Mouse (Mus musculus): Measurements from ENCODE around the gene Syt10. TPM values are rescaled to one million over a fixed set of nuclear protein-coding genes. Genes with fewer than 3 reads are reported as not detected.
"Not testable (repeated sequence)": the region's sequence is repeated elsewhere in the genome, so short reads cannot be mapped to it uniquely, and the experiment has no call there.

The Syt10 gene
- polyA plus RNA-seq (2014; fragmentation: Nextera tagmentation; extraction: Ambion mirVana), result 0.11 TPM in 1 of 2 replicates, not detected in the other

- Histone ChIP-seq H3K27me3 (ENCODE audit: control insufficient read depth, insufficient read depth, low read length) (peaks cover 24% of the 10 kb centered on the region), H3K36me3 (ENCODE audit: control insufficient read depth, insufficient read depth, low read length) (no peaks in the 10 kb centered on the region), H3K4me3 (ENCODE audit: control insufficient read depth in 1 of 2, insufficient read depth in 1 of 2, low read depth in 1 of 2, low read length in 2 of 2) (peak within 1 kb of the TSS; percentile 50 to 61), H3K4me2 (ENCODE audit: low read length) (peak within 1 kb of the TSS; percentile 91), H3K9me3 (ENCODE audit: control insufficient read depth, low read length) (no peaks in the 10 kb centered on the region), H3K9ac (ENCODE audit: low read length) (peak within 1 kb of the TSS; percentile 32; the same call in 1 of the 2 replicates), H3K27ac (replicated peaks in 1 of 2; ENCODE audit: control insufficient read depth in 1 of 2, insufficient read depth in 1 of 2, low read depth in 2 of 2, low read length in 2 of 2) (no peak within 1 kb of the TSS), H3K4me1 (ENCODE audit: control insufficient read depth in 2 of 2, insufficient read depth in 2 of 2, low read length in 2 of 2) (peaks cover 0 to 3% of the 10 kb centered on the region in 2 experiments; a peak in 1 of 4 replicates)
- WGBS, result under 1% methylated on average over 53 of the region's 53 CpGs
- peak; percentile 31; the same call in 1 of the 2 replicates for ATAC-seq (ENCODE audit: insufficient number of reproducible peaks, insufficient read depth, low FRiP score, low read depth)
Measured at GRCm38 (mm10) chr15:89841364-89842017, at the start of gene Syt10. Syt10 (minus strand) TSS chr15:89841860.

GRCm38 (mm10) chr15:89883799-89884198 is 42.1 kb upstream of the Syt10 start:
- H3K27ac ChIP-seq (replicated peaks in 1 of 2; ENCODE audit: control insufficient read depth in 1 of 2, insufficient read depth in 1 of 2, low read depth in 2 of 2, low read length in 2 of 2), result no peak overlapping the region
- no peak for ATAC-seq (ENCODE audit: insufficient number of reproducible peaks, insufficient read depth, low FRiP score, low read depth)
- H3K27me3 ChIP-seq (ENCODE audit: control insufficient read depth, insufficient read depth, low read length), result no peaks in the 10 kb centered on the region
- 84% methylated on average over 2 of the region's 2 CpGs for WGBS
- H3K4me2 ChIP-seq (ENCODE audit: low read length), result no peak overlapping the region
- peaks cover 4% of the 10 kb centered on the region; the same call in 1 of the 2 replicates for H3K9me3 ChIP-seq (ENCODE audit: control insufficient read depth, low read length)
- H3K4me1 ChIP-seq (ENCODE audit: control insufficient read depth in 2 of 2, insufficient read depth in 2 of 2, low read length in 2 of 2), result no peaks in the 10 kb centered on the region
- H3K9ac ChIP-seq (ENCODE audit: low read length), result no peak overlapping the region
- H3K36me3 ChIP-seq (ENCODE audit: control insufficient read depth, insufficient read depth, low read length), result no peaks in the 10 kb centered on the region
- H3K4me3 ChIP-seq (ENCODE audit: control insufficient read depth in 1 of 2, insufficient read depth in 1 of 2, low read depth in 1 of 2, low read length in 2 of 2), result no peak overlapping the region

- no peak overlapping the region for H3K9ac ChIP-seq (ENCODE audit: low read length)
- no peak for ATAC-seq (ENCODE audit: insufficient number of reproducible peaks, insufficient read depth, low FRiP score, low read depth)
- H3K9me3 ChIP-seq (ENCODE audit: control insufficient read depth, low read length), result peaks cover 4% of the 10 kb centered on the region; the same call in 1 of the 2 replicates
- H3K4me2 ChIP-seq (ENCODE audit: low read length), result no peak overlapping the region
- no peaks in the 10 kb centered on the region for H3K36me3 ChIP-seq (ENCODE audit: control insufficient read depth, insufficient read depth, low read length)
- no peak overlapping the region for H3K4me3 ChIP-seq (ENCODE audit: control insufficient read depth in 1 of 2, insufficient read depth in 1 of 2, low read depth in 1 of 2, low read length in 2 of 2)
- no peak overlapping the region for H3K27ac ChIP-seq (replicated peaks in 1 of 2; ENCODE audit: control insufficient read depth in 1 of 2, insufficient read depth in 1 of 2, low read depth in 2 of 2, low read length in 2 of 2)
- H3K27me3 ChIP-seq (ENCODE audit: control insufficient read depth, insufficient read depth, low read length), result no peaks in the 10 kb centered on the region
- WGBS, result 77% methylated on average over 2 of the region's 2 CpGs
- no peaks in the 10 kb centered on the region for H3K4me1 ChIP-seq (ENCODE audit: control insufficient read depth in 2 of 2, insufficient read depth in 2 of 2, low read length in 2 of 2)
Measured at GRCm38 (mm10) chr15:89878981-89879380, 37.3 kb upstream of the Syt10 start.

- no peak for ATAC-seq (ENCODE audit: insufficient number of reproducible peaks, insufficient read depth, low FRiP score, low read depth)
- Histone ChIP-seq H3K36me3 (ENCODE audit: control insufficient read depth, insufficient read depth, low read length) (no peaks in the 10 kb centered on the region), H3K27ac (replicated peaks in 1 of 2; ENCODE audit: control insufficient read depth in 1 of 2, insufficient read depth in 1 of 2, low read depth in 2 of 2, low read length in 2 of 2) (no peak overlapping the region), H3K27me3 (ENCODE audit: control insufficient read depth, insufficient read depth, low read length) (no peaks in the 10 kb centered on the region), H3K4me1 (ENCODE audit: control insufficient read depth in 2 of 2, insufficient read depth in 2 of 2, low read length in 2 of 2) (no peaks in the 10 kb centered on the region), H3K4me3 (ENCODE audit: control insufficient read depth in 1 of 2, insufficient read depth in 1 of 2, low read depth in 1 of 2, low read length in 2 of 2) (no peak overlapping the region), H3K9me3 (ENCODE audit: control insufficient read depth, low read length) (no peaks in the 10 kb centered on the region), H3K9ac (ENCODE audit: low read length) (no peak overlapping the region), H3K4me2 (ENCODE audit: low read length) (no peak overlapping the region)
- 63% methylated on average over 10 of the region's 10 CpGs for WGBS
Measured at GRCm38 (mm10) chr15:89816098-89816497, 25.6 kb downstream of the Syt10 start.

GRCm38 (mm10) chr15:89804478-89804877 is 37.2 kb downstream of the Syt10 start:
- H3K27me3 ChIP-seq (ENCODE audit: control insufficient read depth, insufficient read depth, low read length), result no peaks in the 10 kb centered on the region
- H3K27ac ChIP-seq (replicated peaks in 1 of 2; ENCODE audit: control insufficient read depth in 1 of 2, insufficient read depth in 1 of 2, low read depth in 2 of 2, low read length in 2 of 2), result no peak overlapping the region
- no peak overlapping the region for H3K9ac ChIP-seq (ENCODE audit: low read length)
- ATAC-seq (ENCODE audit: insufficient number of reproducible peaks, insufficient read depth, low FRiP score, low read depth), result no peak
- H3K36me3 ChIP-seq (ENCODE audit: control insufficient read depth, insufficient read depth, low read length), result no peaks in the 10 kb centered on the region
- 87% methylated on average over 3 of the region's 3 CpGs for WGBS
- H3K4me2 ChIP-seq (ENCODE audit: low read length), result no peak overlapping the region
- H3K4me1 ChIP-seq (ENCODE audit: control insufficient read depth in 2 of 2, insufficient read depth in 2 of 2, low read length in 2 of 2), result no peaks in the 10 kb centered on the region
- H3K4me3 ChIP-seq (ENCODE audit: control insufficient read depth in 1 of 2, insufficient read depth in 1 of 2, low read depth in 1 of 2, low read length in 2 of 2), result no peak overlapping the region
- H3K9me3 ChIP-seq (ENCODE audit: control insufficient read depth, low read length), result no peaks in the 10 kb centered on the region

- ATAC-seq (ENCODE audit: insufficient number of reproducible peaks, insufficient read depth, low FRiP score, low read depth), result no peak
- no peak overlapping the region for H3K4me3 ChIP-seq (ENCODE audit: control insufficient read depth in 1 of 2, insufficient read depth in 1 of 2, low read depth in 1 of 2, low read length in 2 of 2)
- no peaks in the 10 kb centered on the region for H3K36me3 ChIP-seq (ENCODE audit: control insufficient read depth, insufficient read depth, low read length)
- no peaks in the 10 kb centered on the region for H3K27me3 ChIP-seq (ENCODE audit: control insufficient read depth, insufficient read depth, low read length)
- H3K27ac ChIP-seq (replicated peaks in 1 of 2; ENCODE audit: control insufficient read depth in 1 of 2, insufficient read depth in 1 of 2, low read depth in 2 of 2, low read length in 2 of 2), result no peak overlapping the region
- no peaks in the 10 kb centered on the region for H3K9me3 ChIP-seq (ENCODE audit: control insufficient read depth, low read length)
- H3K4me2 ChIP-seq (ENCODE audit: low read length), result no peak overlapping the region
- no peak overlapping the region for H3K9ac ChIP-seq (ENCODE audit: low read length)
- WGBS, result 77% methylated on average over 9 of the region's 9 CpGs
- H3K4me1 ChIP-seq (ENCODE audit: control insufficient read depth in 2 of 2, insufficient read depth in 2 of 2, low read length in 2 of 2), result no peaks in the 10 kb centered on the region
Measured at GRCm38 (mm10) chr15:89779928-89780327, 61.7 kb downstream of the Syt10 start.

- H3K27ac ChIP-seq (replicated peaks in 1 of 2; ENCODE audit: control insufficient read depth in 1 of 2, insufficient read depth in 1 of 2, low read depth in 2 of 2, low read length in 2 of 2); H3K4me2 ChIP-seq (ENCODE audit: low read length); H3K36me3 ChIP-seq (ENCODE audit: control insufficient read depth, insufficient read depth, low read length); H3K9me3 ChIP-seq (ENCODE audit: control insufficient read depth, low read length); ATAC-seq (ENCODE audit: insufficient number of reproducible peaks, insufficient read depth, low FRiP score, low read depth); H3K4me3 ChIP-seq (ENCODE audit: control insufficient read depth in 1 of 2, insufficient read depth in 1 of 2, low read depth in 1 of 2, low read length in 2 of 2); H3K9ac ChIP-seq (ENCODE audit: low read length); H3K4me1 ChIP-seq (ENCODE audit: control insufficient read depth in 2 of 2, insufficient read depth in 2 of 2, low read length in 2 of 2); H3K27me3 ChIP-seq (ENCODE audit: control insufficient read depth, insufficient read depth, low read length): not testable (repeated sequence)
- 82% methylated on average over 10 of the region's 13 CpGs for WGBS
Measured at GRCm38 (mm10) chr15:89766016-89766415, 75.6 kb downstream of the Syt10 start.

- Histone ChIP-seq H3K4me3 (ENCODE audit: control insufficient read depth in 1 of 2, insufficient read depth in 1 of 2, low read depth in 1 of 2, low read length in 2 of 2) (no peak overlapping the region), H3K9me3 (ENCODE audit: control insufficient read depth, low read length) (no peaks in the 10 kb centered on the region), H3K27ac (replicated peaks in 1 of 2; ENCODE audit: control insufficient read depth in 1 of 2, insufficient read depth in 1 of 2, low read depth in 2 of 2, low read length in 2 of 2) (no peak overlapping the region), H3K4me1 (ENCODE audit: control insufficient read depth in 2 of 2, insufficient read depth in 2 of 2, low read length in 2 of 2) (no peaks in the 10 kb centered on the region), H3K27me3 (ENCODE audit: control insufficient read depth, insufficient read depth, low read length) (no peaks in the 10 kb centered on the region), H3K4me2 (ENCODE audit: low read length) (no peak overlapping the region), H3K9ac (ENCODE audit: low read length) (no peak overlapping the region), H3K36me3 (ENCODE audit: control insufficient read depth, insufficient read depth, low read length) (no peaks in the 10 kb centered on the region)
- WGBS, result 72% methylated on average over 3 of the region's 3 CpGs
- no peak for ATAC-seq (ENCODE audit: insufficient number of reproducible peaks, insufficient read depth, low FRiP score, low read depth)
Measured at GRCm38 (mm10) chr15:89733611-89734010, 108.0 kb downstream of the Syt10 start.
